Mouse (Mus musculus) G1E (cell line): Measurements from ENCODE around the gene Cenpv. TPM values are rescaled to one million over a fixed set of nuclear protein-coding genes. Genes with fewer than 3 reads are reported as not detected.
A peak's percentile ranks its signal among the peaks of the same experiment; 100 is the strongest.

Experiments used
- ATAC-seq: 2 replicates; pipeline ENCODE4 v1.8.0; 2016; ENCODE audit warnings: mild to moderate bottlenecking; ENCODE audit not compliant: insufficient number of reproducible peaks, poor library complexity, low FRiP score, severe bottlenecking; ENCODE audit errors: extremely low read depth
- DNase-seq: peaks from one replicate; pipeline ENCODE4 v3.0.0; 2012; ENCODE audit warnings: low spot score
- H3K27me3 ChIP-seq: 2 replicates; pipeline ENCODE4 v1.6.1; 2012; ENCODE audit warnings: mild to moderate bottlenecking, low read length, inconsistent platforms; ENCODE audit not compliant: insufficient read depth
- H3K36me3 ChIP-seq: replicated peaks from 2 replicates; pipeline ENCODE3; 2012; ENCODE audit warnings: mild to moderate bottlenecking, inconsistent platforms
- H3K4me1 ChIP-seq: 2 replicates; pipeline ENCODE4 v1.6.1; 2012; ENCODE audit warnings: low read depth, low read length, inconsistent platforms, mixed read lengths; ENCODE audit not compliant: insufficient read depth
- H3K4me3 ChIP-seq: 2 replicates; pipeline ENCODE4 v1.5.1; 2012; ENCODE audit warnings: low read depth, mild to moderate bottlenecking, inconsistent platforms, low read length, moderate library complexity, mixed read lengths
- H3K9me3 ChIP-seq: replicated peaks from 2 replicates; pipeline ENCODE4 v1.6.1; 2012; ENCODE audit warnings: inconsistent platforms
- CTCF ChIP-seq: IDR thresholded peaks from 2 replicates; pipeline ENCODE4 v1.5.1; 2012; ENCODE audit warnings: low read depth, low read length, inconsistent platforms, mixed read lengths
- GATA1 ChIP-seq: IDR thresholded peaks from 2 replicates; pipeline ENCODE4 v1.6.1; 2012; ENCODE audit warnings: borderline replicate concordance, low read length, inconsistent platforms, mixed read lengths
- GATA2 ChIP-seq: IDR thresholded peaks from 2 replicates; pipeline ENCODE4 v1.6.1; 2012; ENCODE audit warnings: low read depth, low read length, inconsistent platforms, borderline replicate concordance
- POLR2AphosphoS5 ChIP-seq: IDR thresholded peaks from 2 replicates; pipeline ENCODE4 v1.6.1; 2012; ENCODE audit warnings: low read depth, low read length, inconsistent platforms; ENCODE audit not compliant: insufficient replicate concordance
- TAL1 ChIP-seq: conservative IDR thresholded peaks from 2 replicates; pipeline ENCODE4 v1.6.1; 2012; ENCODE audit warnings: low read depth, low read length, inconsistent platforms, mixed read lengths
- polyA plus RNA-seq: library from polyadenylated mRNA; stranded (reverse); fragments of >175 nt; gene quantifications from 2 replicates; pipeline ENCODE4 v1.2.3, GENCODE M21; 2012
- total RNA-seq, 2 experiments: library from RNA; stranded (forward) in 1 of 2; stranded (reverse) in 1 of 2; fragments of 200-1000 nt in 1 of 2; fragments of >200 nt in 1 of 2; fragmentation: Nextera tagmentation in 1 of 2; gene quantifications; 2 replicates each; pipeline ENCODE4 v1.2.3; 2014 to 2017

Cenpv gene
- total and polyA plus RNA-seq, 3 experiments = 67.5 to 191 (median 111) TPM

GRCm38 (mm10) chr11:62563590-62563989 lies 24.5 kb upstream of the Cenpv start:
- H3K9me3 ChIP-seq = peaks cover 3% of the 10 kb centered on the region
- no peak for ATAC-seq
- H3K4me3 ChIP-seq = no peak overlapping the region
- H3K4me1 ChIP-seq = peaks cover 30% of the 10 kb centered on the region
- H3K36me3 ChIP-seq = no peaks in the 10 kb centered on the region
- TF ChIP-seq GATA1 = no peak
- TF ChIP-seq TAL1 = no peak
- TF ChIP-seq POLR2AphosphoS5 = no peak
- no peak for TF ChIP-seq CTCF
- TF ChIP-seq GATA2 = no peak
- peaks cover 10% of the 10 kb centered on the region for H3K27me3 ChIP-seq
- DNase-seq = no peak

DNA sequence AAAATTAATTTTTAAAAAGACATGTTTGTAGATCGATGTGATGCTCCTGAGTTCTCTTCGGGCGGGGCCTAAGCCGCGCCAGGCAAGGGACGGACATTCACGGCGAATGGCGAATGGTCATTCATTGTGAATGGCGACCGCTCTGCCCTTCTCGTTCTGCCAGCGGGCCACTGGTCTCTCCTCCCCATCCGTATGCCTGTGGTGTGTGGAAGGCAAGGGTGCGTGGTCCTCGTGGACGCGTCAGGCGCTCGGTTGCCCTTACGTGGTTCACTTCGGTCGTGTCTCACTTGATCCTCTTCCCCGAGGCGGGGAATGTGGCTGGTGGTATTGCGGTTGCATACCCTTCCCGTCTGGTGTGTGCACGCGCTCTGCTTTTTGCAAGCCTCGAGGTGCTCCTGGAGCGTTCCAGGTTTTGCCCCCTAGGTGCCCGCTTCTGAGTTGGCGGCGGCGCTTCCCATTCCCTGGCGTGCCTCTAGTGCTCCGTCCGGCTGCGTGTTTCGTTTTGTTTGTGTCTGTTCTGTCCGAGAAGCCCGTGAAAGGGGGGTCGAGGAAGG lies 21.5 kb upstream of the Cenpv start:
- TF ChIP-seq GATA2 = no peak
- no peak for TF ChIP-seq POLR2AphosphoS5
- TF ChIP-seq GATA1 = no peak
- TF ChIP-seq CTCF = no peak
- TF ChIP-seq TAL1 = no peak
- no peak overlapping the region for H3K4me3 ChIP-seq
- ATAC-seq = no peak
- H3K36me3 ChIP-seq = peaks cover 3% of the 10 kb centered on the region
- peaks cover 3% of the 10 kb centered on the region for H3K9me3 ChIP-seq
- peaks cover 31% of the 10 kb centered on the region for H3K4me1 ChIP-seq
- DNase-seq = no peak
- H3K27me3 ChIP-seq = peaks cover 3% of the 10 kb centered on the region; the same call in 1 of the 2 replicates

GRCm38 (mm10) chr11:62558961-62559646 lies 20.0 kb upstream of the Cenpv start:
- DNase-seq (no peak), ATAC-seq (no peak)
- TF ChIP-seq POLR2AphosphoS5 (no peak), GATA1 (no peak), GATA2 (no peak), TAL1 (no peak), CTCF (no peak)
- Histone ChIP-seq H3K4me1 (peaks cover 46% of the 10 kb centered on the region), H3K9me3 (peaks cover 3% of the 10 kb centered on the region), H3K36me3 (peaks cover 16% of the 10 kb centered on the region), H3K4me3 (peak overlapping the region; percentile 50; the same call in 1 of the 2 replicates), H3K27me3 (peaks cover 3% of the 10 kb centered on the region; the same call in 1 of the 2 replicates)

- peaks cover 42% of the 10 kb centered on the region for H3K4me1 ChIP-seq
- H3K27me3 ChIP-seq = peaks cover 3% of the 10 kb centered on the region; the same call in 1 of the 2 replicates
- no peak overlapping the region for H3K4me3 ChIP-seq
- TF ChIP-seq GATA1 = no peak
- no peak for TF ChIP-seq TAL1
- no peak for TF ChIP-seq GATA2
- TF ChIP-seq POLR2AphosphoS5 = no peak
- no peak for TF ChIP-seq CTCF
- peaks cover 3% of the 10 kb centered on the region for H3K9me3 ChIP-seq
- peaks cover 26% of the 10 kb centered on the region for H3K36me3 ChIP-seq
- DNase-seq (no peak), ATAC-seq (no peak)
These were observed 19.1 kb upstream of the Cenpv start for GRCm38 (mm10) chr11:62558152-62558551.

DNA sequence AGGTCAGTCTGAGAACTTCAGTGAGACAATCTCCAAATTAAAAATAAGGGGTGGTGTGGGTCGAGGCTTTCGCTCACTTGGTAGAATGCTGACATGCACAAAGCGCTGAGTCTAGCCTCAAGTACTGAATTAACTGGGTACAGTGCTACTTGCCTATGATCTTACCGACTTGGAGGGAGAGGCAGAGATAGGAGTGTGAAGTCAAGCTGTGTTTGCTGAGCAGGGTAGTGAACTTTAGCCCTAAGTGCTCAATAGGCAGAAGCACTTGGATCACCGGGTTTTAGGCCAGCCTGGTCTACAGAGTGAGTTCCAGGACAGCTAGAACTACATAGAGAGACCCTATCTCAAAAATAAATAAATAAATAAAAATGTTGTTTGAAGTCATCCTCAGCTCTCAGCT lies 18.1 kb upstream of the Cenpv start:
- H3K4me3 ChIP-seq = no peak overlapping the region
- peaks cover 3% of the 10 kb centered on the region; the same call in 1 of the 2 replicates for H3K27me3 ChIP-seq
- peaks cover 27% of the 10 kb centered on the region for H3K36me3 ChIP-seq
- peaks cover 42% of the 10 kb centered on the region for H3K4me1 ChIP-seq
- DNase-seq (no peak), ATAC-seq (no peak)
- TF ChIP-seq GATA1 = no peak
- no peak for TF ChIP-seq POLR2AphosphoS5
- TF ChIP-seq CTCF = no peak
- no peak for TF ChIP-seq GATA2
- TF ChIP-seq TAL1 = no peak
- H3K9me3 ChIP-seq = peaks cover 3% of the 10 kb centered on the region

DNA sequence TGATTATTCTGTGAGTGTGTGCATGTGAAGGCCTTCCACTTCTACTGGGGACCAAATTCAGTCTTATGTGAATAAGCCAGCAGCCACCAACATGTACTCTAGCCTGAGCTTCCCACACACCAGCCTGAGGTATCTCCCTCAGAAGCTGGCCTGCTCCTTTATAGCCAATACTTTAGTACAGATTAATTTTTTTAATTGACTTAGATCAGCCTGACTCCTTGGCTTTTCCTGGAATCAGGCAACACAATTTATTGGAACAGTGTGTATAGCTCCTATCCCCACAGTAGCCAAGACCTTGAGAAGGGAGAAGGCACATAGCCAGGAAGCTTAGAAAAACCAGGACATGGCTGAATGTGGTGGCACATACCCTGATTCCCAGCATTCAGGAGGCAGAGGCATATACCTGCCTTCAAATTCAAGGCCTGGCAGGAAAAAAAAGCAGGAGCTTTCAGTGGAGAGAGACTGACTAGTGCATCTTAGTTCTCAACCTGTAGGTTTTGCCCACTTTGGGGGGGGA lies 16.9 kb upstream of the Cenpv start:
- Histone ChIP-seq H3K4me3 (no peak overlapping the region), H3K27me3 (peaks cover 3% of the 10 kb centered on the region; the same call in 1 of the 2 replicates), H3K9me3 (peaks cover 3% of the 10 kb centered on the region), H3K4me1 (peaks cover 42% of the 10 kb centered on the region), H3K36me3 (peaks cover 27% of the 10 kb centered on the region)
- no peak for TF ChIP-seq POLR2AphosphoS5
- no peak for TF ChIP-seq GATA2
- no peak for TF ChIP-seq CTCF
- no peak for TF ChIP-seq GATA1
- TF ChIP-seq TAL1 = no peak
- DNase-seq (no peak), ATAC-seq (no peak)
